Mouse (Mus musculus) MEL-GATA-1-ER (cell line): ENCODE data around the gene P4ha2.
A peak's percentile ranks its signal among the peaks of the same experiment; 100 is the strongest.

Source experiments
- DNase-seq: peaks from one replicate; pipeline ENCODE4 v3.0.0-alpha.2; 2012; ENCODE audit warnings: low read depth; ENCODE audit errors: extremely low read depth

Gene P4ha2

DNA sequence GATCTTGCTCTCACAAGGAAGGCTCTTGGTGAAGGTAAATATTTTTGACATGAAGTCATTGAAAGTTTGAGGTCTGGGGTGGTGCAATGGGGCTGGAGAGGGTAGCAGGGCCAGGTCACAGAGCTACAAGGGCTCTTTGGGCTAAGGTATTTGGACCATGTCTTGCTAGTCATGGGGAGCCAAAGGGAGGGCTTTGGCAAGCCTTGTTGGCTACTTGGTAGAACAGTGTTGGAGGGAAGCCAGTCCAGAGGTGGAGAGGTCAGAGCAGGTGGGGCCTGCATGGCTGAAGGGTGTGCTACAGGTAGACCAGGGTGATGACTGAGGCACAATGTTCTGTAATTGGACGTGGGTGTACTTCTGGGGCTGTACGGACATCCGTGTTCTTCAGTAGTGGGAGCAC is 6.8 kb downstream of the P4ha2 start:
- no peak for DNase-seq

DNA sequence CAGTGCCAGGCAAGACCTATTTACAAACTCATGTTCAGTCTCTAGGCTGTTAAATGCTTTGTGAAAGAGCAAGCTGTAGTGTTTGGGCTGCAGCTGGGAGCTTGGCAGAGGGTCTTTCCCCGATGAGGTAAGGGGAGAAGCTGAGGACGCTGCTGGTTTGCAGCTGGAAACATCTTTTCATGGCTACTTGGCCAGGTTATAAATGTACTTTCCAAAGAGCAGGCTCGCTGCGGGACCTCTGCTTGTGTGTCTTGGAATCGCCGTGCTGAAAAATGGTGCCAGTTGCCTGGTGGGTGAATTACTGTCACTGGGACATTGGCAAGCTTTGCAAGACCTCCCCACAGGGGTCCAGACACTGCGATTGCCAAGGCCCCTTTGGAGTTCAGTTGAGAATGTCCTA is 7.3 kb downstream of the P4ha2 start:
- no peak for DNase-seq

- DNase-seq = no peak
Observed at GRCm38 (mm10) chr11:54108131-54108530, 8.2 kb downstream of the P4ha2 start.

DNA sequence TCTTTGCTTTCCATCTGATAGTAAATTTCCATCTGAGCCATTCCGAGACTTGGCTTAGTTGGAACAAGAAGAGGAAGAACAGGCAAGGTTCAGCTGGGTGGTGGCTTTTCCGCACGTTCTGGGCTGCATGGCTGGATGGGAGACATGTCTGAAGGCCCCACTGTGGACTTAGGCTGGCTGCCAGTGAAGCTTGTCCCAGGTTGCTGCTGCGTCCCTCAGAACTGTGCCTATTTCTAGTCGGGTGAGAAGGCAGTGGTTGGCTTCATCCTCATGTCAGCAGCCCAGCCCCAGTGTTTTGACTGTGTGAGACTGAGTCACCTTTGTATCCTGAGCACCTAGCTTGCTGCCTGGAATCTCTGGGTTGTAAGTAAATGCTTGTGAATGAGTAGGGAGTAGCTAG is 9.0 kb downstream of the P4ha2 start:
- no peak for DNase-seq

DNA sequence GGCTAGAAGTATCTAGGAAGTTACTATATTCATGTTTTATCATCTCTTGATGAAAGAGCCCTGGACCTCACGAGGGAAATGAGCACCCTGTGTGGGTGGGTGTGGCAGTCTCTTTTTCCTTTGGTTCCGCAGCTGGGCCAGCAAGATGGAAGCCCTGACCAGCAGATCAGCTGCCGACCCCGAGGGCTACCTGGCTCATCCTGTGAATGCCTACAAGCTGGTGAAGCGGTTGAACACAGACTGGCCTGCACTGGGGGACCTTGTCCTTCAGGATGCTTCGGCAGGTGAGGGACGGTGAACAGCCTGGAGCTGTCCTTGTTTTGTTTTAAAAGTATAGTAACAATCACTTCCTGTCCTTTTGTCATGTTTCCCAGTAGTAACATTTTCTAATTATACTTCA is 11.4 kb downstream of the P4ha2 start:
- DNase-seq = no peak

- DNase-seq = no peak
Observed at GRCm38 (mm10) chr11:54111976-54112741, 12.3 kb downstream of the P4ha2 start.

GRCm38 (mm10) chr11:54112920-54113319 is 13.0 kb downstream of the P4ha2 start:
- DNase-seq = no peak

- no peak for DNase-seq
Observed at GRCm38 (mm10) chr11:54113352-54113751, 13.5 kb downstream of the P4ha2 start.

GRCm38 (mm10) chr11:54114746-54115145 is 14.9 kb downstream of the P4ha2 start:
- DNase-seq = no peak

- no peak for DNase-seq
Observed at GRCm38 (mm10) chr11:54115301-54115700, 15.4 kb downstream of the P4ha2 start.

DNA sequence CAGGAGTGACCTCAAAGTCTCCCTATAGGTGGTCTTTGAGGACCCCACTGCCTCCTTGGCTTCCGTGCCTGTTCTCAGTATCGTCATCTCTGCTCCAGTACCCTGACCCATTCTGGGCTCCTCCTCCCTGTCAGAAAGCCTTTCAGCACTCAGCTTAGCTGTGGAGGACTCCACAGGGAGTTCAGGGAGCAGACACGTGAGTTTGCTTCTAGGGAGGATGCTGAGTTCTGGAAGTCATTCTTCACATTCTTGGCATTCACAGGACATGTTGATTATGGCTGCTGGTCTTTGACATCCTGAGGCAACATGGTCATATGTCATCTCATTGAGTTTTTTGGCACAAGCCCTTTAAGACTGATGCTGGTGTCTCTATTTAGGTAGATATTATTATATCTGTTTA is 16.0 kb downstream of the P4ha2 start:
- no peak for DNase-seq

DNA sequence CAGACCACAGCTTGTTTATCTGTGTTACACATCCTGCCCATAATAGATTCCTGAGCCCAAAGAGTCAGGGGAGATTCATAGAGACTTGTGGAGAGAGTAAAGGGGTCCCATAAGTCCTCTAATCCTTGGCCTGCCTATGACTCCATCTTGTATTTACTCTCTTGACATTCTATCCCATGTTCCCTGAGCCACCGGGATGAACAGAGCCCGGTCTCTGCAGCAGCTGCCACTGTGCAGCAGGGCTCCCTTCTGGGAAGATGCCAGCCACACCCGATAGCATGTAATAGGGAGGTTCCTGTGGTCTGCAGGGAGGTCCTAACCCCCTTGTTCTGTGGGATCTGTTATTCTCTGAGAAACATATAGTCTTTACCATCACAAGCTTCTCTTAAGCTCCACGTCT is 16.5 kb downstream of the P4ha2 start:
- DNase-seq = no peak

DNA sequence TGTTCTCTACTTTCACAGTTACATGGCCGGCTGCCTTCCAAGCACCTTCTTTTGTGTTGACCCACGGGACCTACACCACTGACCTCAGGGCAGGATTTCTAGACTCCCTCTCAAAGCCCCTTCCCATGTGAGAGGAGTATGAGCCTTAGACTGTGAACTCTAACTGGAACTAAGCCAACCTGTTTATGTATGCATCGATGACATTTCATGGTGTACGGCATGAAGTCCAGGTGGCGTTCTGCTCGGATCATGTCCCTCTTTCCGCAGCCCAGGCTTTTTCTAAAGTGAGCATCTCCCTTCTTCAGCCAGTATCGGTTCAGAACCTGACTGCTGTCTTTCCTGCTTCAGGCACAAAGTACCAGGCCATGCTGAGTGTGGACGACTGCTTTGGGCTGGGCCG is 17.2 kb downstream of the P4ha2 start:
- no peak for DNase-seq

DNA sequence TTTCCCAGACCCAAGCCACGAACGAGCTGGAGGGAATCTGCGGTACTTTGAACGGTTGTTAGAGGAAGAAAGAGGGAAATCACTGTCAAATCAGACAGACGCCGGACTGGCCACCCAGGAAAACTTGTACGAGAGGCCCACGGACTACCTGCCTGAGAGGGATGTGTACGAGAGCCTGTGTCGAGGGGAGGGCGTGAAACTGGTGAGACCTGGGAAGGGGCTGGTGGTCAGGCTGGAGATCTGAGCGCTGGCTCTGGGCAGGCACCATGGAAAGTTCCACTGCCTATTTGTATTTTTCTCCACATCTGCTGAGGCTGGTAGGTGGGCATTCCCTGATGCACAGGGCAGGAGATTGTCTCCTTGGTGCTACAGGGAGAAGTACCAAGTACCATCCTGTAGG is 19.2 kb downstream of the P4ha2 start:
- DNase-seq = no peak

- DNase-seq = no peak
Observed at GRCm38 (mm10) chr11:54119740-54120360, 20.0 kb downstream of the P4ha2 start.

GRCm38 (mm10) chr11:54122416-54123264 is 22.7 kb downstream of the P4ha2 start:
- no peak for DNase-seq

- no peak for DNase-seq
Observed at GRCm38 (mm10) chr11:54125982-54126648, 26.2 kb downstream of the P4ha2 start.

DNA sequence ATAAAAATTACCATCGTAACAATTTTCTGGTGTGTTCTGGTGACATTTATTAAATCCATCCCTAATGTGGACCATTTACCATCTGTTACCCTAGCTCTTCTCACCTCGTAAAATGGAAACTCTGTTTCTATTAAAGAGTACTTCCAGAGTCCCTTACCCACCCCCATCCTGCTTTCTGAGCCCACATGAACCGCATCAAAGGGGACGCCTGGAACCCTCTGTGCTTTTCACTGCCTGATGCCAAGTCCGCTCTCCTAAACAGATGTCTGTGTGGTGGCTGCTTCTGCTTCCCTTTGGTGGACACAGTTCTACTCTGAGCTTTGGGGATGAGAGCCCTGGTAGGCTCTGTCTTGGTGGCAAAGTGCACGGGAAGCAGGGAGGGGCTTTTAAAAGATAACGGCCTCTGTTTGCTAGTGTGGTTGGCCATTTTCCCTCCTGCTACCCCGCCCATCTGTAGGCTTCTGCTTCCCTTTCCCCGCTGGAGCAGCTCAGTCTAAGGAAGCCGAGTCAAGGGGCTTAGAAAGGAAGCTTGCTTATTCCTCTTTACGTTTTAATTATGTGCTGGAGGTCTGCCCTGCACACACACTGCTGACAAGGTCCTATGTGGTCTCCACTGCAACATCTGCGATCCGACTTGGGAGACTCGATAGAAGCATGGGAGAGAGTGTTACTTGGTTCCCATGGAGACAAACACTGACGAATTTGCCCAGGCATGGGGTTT is 26.9 kb downstream of the P4ha2 start:
- DNase-seq = peak; percentile 72

DNA sequence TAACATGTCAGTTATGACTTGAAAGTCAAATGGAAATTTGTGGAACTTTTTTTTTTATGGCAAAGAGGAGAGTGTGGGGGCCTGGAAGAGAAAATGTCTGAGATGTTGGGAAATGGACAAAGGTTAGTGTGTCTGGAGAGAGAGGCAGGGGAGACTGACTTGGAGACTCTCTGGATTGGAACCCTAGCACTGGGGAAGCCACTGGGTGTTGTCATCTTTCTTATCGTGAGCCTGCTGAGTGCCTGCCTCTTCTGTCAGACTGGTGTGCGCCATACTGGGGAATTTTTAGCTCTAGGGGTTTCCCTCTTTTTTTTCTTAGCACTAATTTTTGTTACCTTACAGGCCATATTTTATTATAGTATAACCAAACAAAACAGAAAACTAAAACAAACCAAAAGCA is 27.5 kb downstream of the P4ha2 start:
- DNase-seq = peak; percentile 32

- DNase-seq = peak; percentile 63
Observed at GRCm38 (mm10) chr11:54129955-54130354, 30.1 kb downstream of the P4ha2 start.

GRCm38 (mm10) chr11:54130721-54131120 is 30.8 kb downstream of the P4ha2 start:
- no peak for DNase-seq
